Mouse (Mus musculus) macrophage (primary cell): ENCODE data around the gene Olfr813. TPM values are rescaled to one million over a fixed set of nuclear protein-coding genes. Genes with fewer than 3 reads are reported as not detected.
"Not testable (repeated sequence)": the region's sequence is repeated elsewhere in the genome, so short reads cannot be mapped to it uniquely, and the experiment has no call there.

Experiments used
- H3K27ac ChIP-seq: fragments of 350-480 bp; formaldehyde crosslinking; 2 replicates; pipeline ENCODE4 v1.9.0; 2021
- H3K36me3 ChIP-seq: fragments of 350-480 bp; formaldehyde crosslinking; 2 replicates; pipeline ENCODE4 v1.9.0; 2021; ENCODE audit errors: inconsistent target
- H3K4me3 ChIP-seq: fragments of 350-480 bp; formaldehyde crosslinking; 2 replicates; pipeline ENCODE4 v1.9.0; 2021; ENCODE audit errors: inconsistent target
- H3K79me2 ChIP-seq: fragments of 350-480 bp; formaldehyde crosslinking; 2 replicates; pipeline ENCODE4 v1.9.0; 2021; ENCODE audit errors: inconsistent target
- WGBS: methylation state at CpG from one replicate; pipeline ENCODE4 v1.1.7; 2026; ENCODE audit warnings: inconsistent platforms; ENCODE audit not compliant: missing documents; 5-methylcytosine and 5-hydroxymethylcytosine counted together
- polyA plus RNA-seq: library from polyadenylated mRNA; stranded (reverse); fragments of 250-400 nt; gene quantifications from 3 replicates; pipeline ENCODE4 v1.2.4, GENCODE M21; 2018; ENCODE audit warnings: inconsistent platforms
- total RNA-seq, 78 experiments: library from RNA; depleted of rRNA; stranded (reverse); fragments of 250-400 nt; gene quantifications; 1 replicate in 9 of 78; 2 replicates in 24 of 78; 3 replicates in 43 of 78; 4 replicates in 2 of 78; pipeline ENCODE4 v1.2.4; 2018; ENCODE audit warnings: inconsistent platforms in 56 of 78

Olfr813 gene
- not detected for total RNA-seq (2018; cell fraction: chromatin; rRNA removed)
- total RNA-seq (2018; cell fraction: cytosol; rRNA removed), result not detected
- total RNA-seq (2018; cell fraction: nucleus; rRNA removed), result not detected
- not detected in 3 replicates for polyA plus RNA-seq

DNA sequence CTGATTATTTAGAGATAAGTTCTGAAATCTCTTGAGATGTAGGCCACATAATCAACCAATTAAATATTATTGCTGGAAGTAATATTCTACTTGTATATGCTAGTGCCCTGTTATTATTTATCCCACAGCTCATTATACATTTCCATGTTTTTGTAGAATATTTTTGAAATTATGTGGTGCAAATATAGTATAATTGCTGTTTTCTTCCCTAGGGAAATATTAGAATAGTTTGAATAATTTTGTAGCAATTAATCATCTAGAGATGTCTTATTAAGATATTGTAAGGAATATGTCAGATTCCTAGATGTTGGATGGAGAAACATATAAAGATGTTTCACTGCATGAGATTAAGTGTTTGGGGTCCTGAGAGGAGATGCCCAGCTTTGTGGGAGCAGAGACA, at the start of gene Olfr813:
Gene Olfr813 (plus strand): TSS at position 301 of the 400 bp plus-strand sequence.
- H3K27ac ChIP-seq, result no peak within 1 kb of the TSS
- H3K36me3 ChIP-seq, result no peaks in the 10 kb centered on the region
- H3K79me2 ChIP-seq, result no peaks in the 10 kb centered on the region
- no peak within 1 kb of the TSS for H3K4me3 ChIP-seq

DNA sequence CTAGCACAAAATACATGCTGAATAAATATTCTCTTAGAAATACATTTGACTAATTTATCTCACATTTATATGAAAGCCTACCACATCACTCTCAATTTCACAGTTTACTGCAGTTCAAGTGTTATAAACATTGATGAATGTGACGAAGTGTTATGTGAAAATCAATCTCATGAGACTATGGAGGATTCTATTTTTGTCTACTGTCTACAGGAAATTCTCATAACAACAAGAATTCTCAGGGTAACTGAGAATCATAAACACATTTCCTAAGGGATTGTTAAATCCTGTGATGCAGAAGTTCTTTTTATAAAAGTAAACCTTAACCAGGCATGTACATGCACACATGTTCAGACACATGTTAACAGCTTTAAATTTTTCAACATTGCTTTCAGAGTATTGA, 9.2 kb upstream of the Olfr813 start, which contains the start of gene Olfr812:
Gene Olfr812 (minus strand): TSS at position 101 of the 400 bp plus-strand sequence.
- no peak within 1 kb of the TSS for H3K27ac ChIP-seq
- H3K36me3 ChIP-seq, result no peaks in the 10 kb centered on the region
- H3K79me2 ChIP-seq, result no peaks in the 10 kb centered on the region
- no peak within 1 kb of the TSS for H3K4me3 ChIP-seq
- WGBS, result 29% methylated on average over 1 of the region's 1 CpGs

DNA sequence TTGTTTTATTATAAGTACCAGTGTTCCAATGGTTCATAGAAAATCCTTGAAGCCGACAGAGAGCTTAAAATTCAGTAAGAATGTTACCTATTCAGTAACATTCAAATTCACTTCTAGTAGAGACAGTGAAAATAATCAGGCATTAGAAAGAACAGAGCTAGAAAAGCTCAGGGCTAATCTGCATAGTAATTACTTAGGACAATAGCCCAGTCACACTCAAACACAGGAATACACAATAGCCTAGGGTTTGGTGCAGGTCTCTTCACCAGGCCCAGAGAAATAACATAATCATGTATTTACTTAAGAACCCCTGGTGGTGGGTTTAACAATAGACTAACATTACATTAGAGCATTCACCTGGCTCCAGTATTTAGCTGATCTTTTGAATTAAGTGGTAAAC, 7.8 kb upstream of the Olfr813 start:
- Histone ChIP-seq H3K36me3 (no peaks in the 10 kb centered on the region), H3K4me3 (no peak overlapping the region), H3K27ac (no peak overlapping the region), H3K79me2 (no peaks in the 10 kb centered on the region)
- 80% methylated on average over 1 of the region's 1 CpGs for whole genome bisulfite sequencing

DNA sequence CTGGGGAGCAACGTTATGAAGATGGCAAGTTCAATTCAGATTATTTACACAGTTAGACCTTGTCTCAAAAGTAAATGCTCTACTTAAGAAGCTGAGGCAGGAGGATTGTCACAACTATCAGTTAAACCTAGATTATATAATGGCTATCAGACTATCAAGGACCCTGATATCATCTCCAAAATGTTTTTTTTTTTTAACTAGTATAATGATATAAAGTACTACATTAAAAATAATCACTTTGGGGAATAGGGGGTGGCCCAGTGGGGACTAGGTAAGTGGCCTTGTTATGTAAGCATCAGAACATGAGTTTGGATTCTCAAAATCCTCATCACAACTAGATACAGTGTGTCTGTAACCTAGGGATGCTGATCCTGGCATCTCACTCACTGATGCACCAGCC, 24.6 kb downstream of the Olfr813 start, which contains the start of gene Olfr814:
Gene Olfr814 (minus strand): TSS at position 101 of the 400 bp plus-strand sequence.
- WGBS, result no CpG with 5 or more reads among the region's 1 CpGs
- not testable (repeated sequence) for H3K27ac ChIP-seq, H3K79me2 ChIP-seq, H3K4me3 ChIP-seq, H3K36me3 ChIP-seq

DNA sequence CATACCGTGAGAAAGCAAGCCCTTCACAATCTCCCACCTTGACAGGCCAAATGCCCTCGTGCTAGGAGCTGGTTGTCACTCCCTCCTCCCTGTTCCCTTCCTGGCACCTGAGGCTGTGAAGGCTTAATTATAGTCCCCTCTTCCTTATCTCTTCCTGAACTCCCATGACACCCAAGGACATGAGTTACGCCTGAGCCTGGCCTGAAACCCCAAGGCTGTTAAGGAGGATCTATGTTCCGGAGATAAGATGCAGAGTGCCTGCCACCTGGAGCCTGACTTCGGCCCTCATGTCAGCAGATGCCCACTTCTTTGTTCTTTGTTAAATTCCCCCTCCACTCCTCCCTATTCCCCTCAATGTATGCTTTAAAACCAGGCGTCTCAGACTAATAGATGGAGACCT, 30.3 kb downstream of the Olfr813 start:
- 64% methylated on average over 6 of the region's 6 CpGs for WGBS

DNA sequence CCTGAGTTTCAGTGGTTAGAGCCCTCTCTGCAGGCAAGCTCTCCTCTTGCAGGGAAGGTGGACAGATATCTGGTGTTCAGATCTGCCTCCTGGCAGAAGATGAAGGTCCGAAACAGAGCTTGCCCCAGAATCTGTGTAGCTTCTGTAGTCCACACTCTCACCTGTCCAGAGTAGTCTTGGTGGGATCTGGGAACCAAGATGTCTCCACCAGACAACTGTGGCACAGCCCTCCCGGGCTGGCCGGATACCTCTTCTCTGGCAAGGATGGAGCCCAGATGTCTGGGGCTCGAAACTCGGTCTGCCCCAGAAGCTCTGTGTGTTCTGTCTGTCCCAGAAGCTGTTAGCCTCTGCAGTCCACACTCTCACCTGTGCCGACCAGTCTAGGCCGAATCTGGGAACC, 30.8 kb downstream of the Olfr813 start:
- Histone ChIP-seq H3K79me2 (no peaks in the 10 kb centered on the region), H3K27ac (no peak overlapping the region), H3K36me3 (no peaks in the 10 kb centered on the region), H3K4me3 (no peak overlapping the region)
- 88% methylated on average over 7 of the region's 7 CpGs for WGBS

More for the DNA sequence above, 30.3 kb downstream of the Olfr813 start:
- H3K79me2 ChIP-seq, H3K4me3 ChIP-seq, H3K36me3 ChIP-seq, H3K27ac ChIP-seq: not testable (repeated sequence)

DNA sequence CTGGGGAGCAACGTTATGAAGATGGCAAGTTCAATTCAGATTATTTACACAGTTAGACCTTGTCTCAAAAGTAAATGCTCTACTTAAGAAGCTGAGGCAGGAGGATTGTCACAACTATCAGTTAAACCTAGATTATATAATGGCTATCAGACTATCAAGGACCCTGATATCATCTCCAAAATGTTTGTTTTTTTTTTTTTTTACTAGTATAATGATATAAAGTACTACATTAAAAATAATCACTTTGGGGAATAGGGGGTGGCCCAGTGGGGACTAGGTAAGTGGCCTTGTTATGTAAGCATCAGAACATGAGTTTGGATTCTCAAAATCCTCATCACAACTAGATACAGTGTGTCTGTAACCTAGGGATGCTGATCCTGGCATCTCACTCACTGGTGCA, 50.6 kb downstream of the Olfr813 start, which contains the start of gene Olfr815:
Gene Olfr815 (minus strand): TSS at position 101 of the 400 bp plus-strand sequence.
- not testable (repeated sequence) for H3K36me3 ChIP-seq, H3K27ac ChIP-seq, H3K79me2 ChIP-seq, H3K4me3 ChIP-seq
- no CpG with 5 or more reads among the region's 1 CpGs for WGBS

Other genes with a start within 250 kb of the Olfr813 start
- gene Olfr796, start 242.8 kb upstream of the Olfr813 start, polyA plus RNA-seq, result not detected in 3 replicates
- not detected in 3 replicates for gene Olfr798, start 227.4 kb upstream of the Olfr813 start, polyA plus RNA-seq
- not detected in 3 replicates for gene Olfr799, start 217.9 kb upstream of the Olfr813 start, polyA plus RNA-seq
- gene Olfr800, start 197.7 kb upstream of the Olfr813 start, polyA plus RNA-seq, result not detected in 3 replicates
- gene Olfr801, start 181.5 kb upstream of the Olfr813 start, polyA plus RNA-seq, result not detected in 3 replicates
- not detected in 3 replicates for gene Olfr802, start 167.2 kb upstream of the Olfr813 start, polyA plus RNA-seq
- gene Olfr803, start 161.1 kb upstream of the Olfr813 start, polyA plus RNA-seq, result not detected in 3 replicates
- not detected in 3 replicates for gene Olfr804, start 152.2 kb upstream of the Olfr813 start, polyA plus RNA-seq
- gene Olfr805, start 126.0 kb upstream of the Olfr813 start, polyA plus RNA-seq, result not detected in 3 replicates
- gene Olfr806, start 113.4 kb upstream of the Olfr813 start, polyA plus RNA-seq, result not detected in 3 replicates
- gene Olfr807, start 97.6 kb upstream of the Olfr813 start, polyA plus RNA-seq, result not detected in 3 replicates
- not detected in 3 replicates for gene Olfr808, start 89.9 kb upstream of the Olfr813 start, polyA plus RNA-seq
- gene Olfr809, start 80.7 kb upstream of the Olfr813 start, polyA plus RNA-seq, result not detected in 3 replicates
- not detected in 3 replicates for gene Olfr810, start 60.5 kb upstream of the Olfr813 start, polyA plus RNA-seq
- gene Olfr811, start 51.0 kb upstream of the Olfr813 start, polyA plus RNA-seq, result not detected in 3 replicates
- not detected in 3 replicates for gene Olfr812, start 9.3 kb upstream of the Olfr813 start, polyA plus RNA-seq
- gene Olfr814, start 24.5 kb downstream of the Olfr813 start, polyA plus RNA-seq, result not detected in 3 replicates
- not detected in 3 replicates for gene Olfr815, start 50.5 kb downstream of the Olfr813 start, polyA plus RNA-seq
- gene Olfr816, start 60.2 kb downstream of the Olfr813 start, polyA plus RNA-seq, result not detected in 3 replicates
- not detected in 3 replicates for gene Olfr818, start 93.7 kb downstream of the Olfr813 start, polyA plus RNA-seq
- gene Olfr819, start 111.9 kb downstream of the Olfr813 start, polyA plus RNA-seq, result not detected in 3 replicates
- not detected in 3 replicates for gene Olfr247, start 120.8 kb downstream of the Olfr813 start, polyA plus RNA-seq
- gene Gm10310, start 129.7 kb downstream of the Olfr813 start, polyA plus RNA-seq, result not detected in 3 replicates
- not detected in 3 replicates for gene Olfr820, start 157.3 kb downstream of the Olfr813 start, polyA plus RNA-seq
- not detected in 3 replicates for gene Olfr821, start 175.0 kb downstream of the Olfr813 start, polyA plus RNA-seq
- gene Olfr822, start 215.8 kb downstream of the Olfr813 start, polyA plus RNA-seq, result not detected in 3 replicates